Mouse (Mus musculus): ENCODE results near the gene Npy2r.

The Npy2r gene

DNA sequence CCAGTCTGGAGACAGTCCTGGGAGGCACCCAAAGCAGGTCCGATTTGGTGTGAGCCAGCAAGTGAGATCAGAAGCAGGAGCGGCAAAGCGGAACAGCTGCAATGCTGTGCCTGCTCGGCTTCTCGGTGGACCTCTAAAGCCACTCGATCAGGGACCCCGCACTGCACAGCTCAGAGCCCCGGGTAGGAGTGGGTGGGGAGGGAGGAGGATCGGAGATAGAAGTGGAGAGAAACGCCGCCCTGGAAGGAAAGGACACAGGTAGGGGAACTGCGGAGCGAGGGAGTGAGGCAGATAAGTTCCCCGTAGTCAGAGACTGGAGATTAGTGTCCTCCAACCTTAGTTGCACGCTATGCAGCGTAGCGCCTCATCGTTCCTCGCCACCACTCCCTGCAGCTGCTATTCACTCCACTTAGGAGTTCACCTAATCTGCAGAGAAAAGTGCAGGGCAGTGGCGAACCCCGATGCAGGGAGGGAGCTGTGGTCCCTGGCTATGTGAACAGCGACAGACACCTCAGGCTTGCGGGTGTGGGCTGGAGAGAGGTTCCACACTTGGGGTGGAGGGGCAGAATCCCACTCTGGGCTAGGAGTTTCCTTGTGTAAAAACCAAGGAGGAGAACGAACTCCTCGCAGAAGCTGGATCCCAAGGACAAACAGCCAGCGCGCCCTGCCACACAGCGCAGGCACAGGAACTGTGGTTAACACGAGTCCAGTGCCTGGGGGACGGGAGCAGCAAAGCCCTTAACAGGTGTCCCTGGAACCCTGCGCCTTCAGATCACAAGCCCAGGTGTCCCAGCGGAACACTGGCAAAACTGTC is at the start of gene Npy2r:
TSS of gene Npy2r (minus strand) at position 177 of the 814 bp plus-strand sequence.
- no peak for DNase-seq

- DNase-seq, result no peak
These were observed 9.9 kb upstream of the Npy2r start for GRCm38 (mm10) chr3:82557786-82558185.

- DNase-seq, result no peak
These were observed 8.5 kb upstream of the Npy2r start for GRCm38 (mm10) chr3:82556311-82556828.

GRCm38 (mm10) chr3:82549932-82550331 is 2.0 kb upstream of the Npy2r start:
- no peak for DNase-seq

DNA sequence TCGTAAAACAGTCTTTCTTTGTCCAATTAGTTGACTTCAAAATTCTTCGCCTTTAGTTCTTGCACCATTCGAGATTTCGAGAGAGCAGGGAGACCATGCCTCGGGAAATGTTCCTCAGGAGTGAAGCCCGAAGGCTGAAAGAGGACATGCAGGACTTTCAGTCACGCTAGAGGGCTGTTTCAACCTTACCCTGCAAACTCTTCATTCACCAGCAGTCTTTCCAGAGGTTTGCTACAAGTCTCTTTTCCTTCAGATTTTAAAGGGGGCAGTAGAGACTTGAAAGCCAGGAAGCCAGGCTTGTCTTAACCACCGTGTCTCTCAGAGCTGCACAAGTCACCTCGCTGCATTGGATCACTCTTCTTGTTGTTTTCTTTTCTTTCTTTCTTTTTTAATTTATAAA is 869 bp upstream of the Npy2r start:
- no peak for DNase-seq

- DNase-seq, result no peak
These were observed 6.4 kb downstream of the Npy2r start for GRCm38 (mm10) chr3:82541449-82541848.

DNA sequence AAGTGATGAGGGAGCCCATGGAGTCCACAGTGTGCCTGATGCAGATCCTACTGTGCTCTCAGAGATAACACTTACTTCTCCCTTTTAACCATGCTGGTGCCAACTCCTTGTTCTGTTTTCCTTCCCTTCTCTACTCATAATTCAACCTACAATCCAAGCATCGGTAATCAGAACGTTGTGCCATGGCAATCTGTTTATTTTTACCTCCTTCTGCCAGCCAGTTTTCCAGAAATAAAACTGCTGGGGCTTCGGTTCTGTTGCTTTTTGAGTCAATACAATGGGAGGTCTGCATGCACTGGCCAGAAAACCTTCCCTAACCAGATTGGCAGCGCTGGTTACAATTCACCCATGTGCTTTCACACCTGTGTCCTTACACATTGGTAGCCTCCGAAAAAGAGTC is 7.9 kb downstream of the Npy2r start:
- no peak for DNase-seq

DNA sequence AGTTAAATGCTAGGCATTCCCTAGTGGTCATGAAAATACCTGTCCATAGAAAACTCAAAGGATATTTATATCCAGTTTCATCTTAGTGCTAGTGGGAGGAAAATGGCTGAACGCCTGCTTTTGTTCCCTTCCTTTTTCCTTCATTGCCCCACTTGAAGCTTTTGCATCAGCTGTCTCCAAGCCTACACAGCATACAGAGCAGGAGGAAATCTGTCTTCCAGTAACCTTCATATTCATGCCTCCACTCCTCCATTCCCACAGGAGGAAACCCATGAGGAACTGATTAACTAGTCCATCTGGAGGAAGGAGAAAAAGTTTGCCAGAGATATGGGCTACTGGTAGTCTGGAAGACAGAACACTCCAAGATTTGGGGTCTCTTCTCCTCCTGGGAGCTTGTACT is 23.1 kb downstream of the Npy2r start:
- DNase-seq, result no peak

GRCm38 (mm10) chr3:82498006-82498405 is 49.9 kb downstream of the Npy2r start:
- no peak for DNase-seq

All from thymus, adult 18-20 months (tissue).